Mouse (Mus musculus) 3134 (cell line): ENCODE results near the gene Cpt1c.

Experiments used
- DNase-seq: peaks from one replicate; pipeline ENCODE4 v3.0.0-alpha.2; 2011; ENCODE audit warnings: low spot score; ENCODE audit not compliant: insufficient read length; ENCODE audit errors: extremely low read depth

Gene Cpt1c

DNA sequence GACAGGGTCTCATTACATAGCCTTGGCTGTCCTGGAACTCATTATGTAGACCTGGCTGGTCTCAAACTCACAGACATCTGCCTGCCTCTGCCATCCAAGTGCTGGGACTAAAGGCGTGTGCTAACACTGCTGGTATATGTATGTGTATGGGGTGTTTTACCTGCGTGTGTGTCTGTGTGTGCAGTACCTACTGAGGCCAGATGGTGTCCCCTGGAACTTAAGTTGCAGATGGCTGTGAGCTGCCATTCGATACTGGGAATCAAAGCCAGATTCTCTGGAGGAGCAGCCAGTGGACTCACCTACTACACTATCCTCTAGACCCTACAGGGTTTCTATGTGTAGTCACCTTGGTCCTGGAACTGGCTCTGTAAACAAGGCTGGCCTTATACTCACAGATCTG is 49.2 kb downstream of the Cpt1c start:
- DNase-seq: no peak

DNA sequence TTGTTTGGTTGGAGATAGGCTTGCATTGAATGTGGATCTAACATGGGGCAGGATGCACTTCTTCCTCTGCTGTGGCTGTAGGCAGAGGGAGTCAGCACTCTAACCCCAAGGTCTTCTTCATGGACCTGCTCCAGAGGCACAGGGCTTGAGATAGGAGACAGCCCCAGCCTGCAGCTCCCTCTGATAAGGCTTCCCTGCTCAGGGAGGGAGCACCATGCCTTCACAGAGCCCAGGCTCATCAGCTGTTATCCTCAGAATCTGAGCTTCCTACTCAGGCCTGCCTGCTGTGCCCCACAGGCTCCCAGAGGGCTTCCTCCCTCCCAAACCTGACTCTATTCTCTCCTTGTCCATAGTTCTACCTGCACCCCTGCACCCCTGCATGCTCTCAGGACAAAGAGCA is 52.1 kb downstream of the Cpt1c start:
- DNase-seq: no peak

DNA sequence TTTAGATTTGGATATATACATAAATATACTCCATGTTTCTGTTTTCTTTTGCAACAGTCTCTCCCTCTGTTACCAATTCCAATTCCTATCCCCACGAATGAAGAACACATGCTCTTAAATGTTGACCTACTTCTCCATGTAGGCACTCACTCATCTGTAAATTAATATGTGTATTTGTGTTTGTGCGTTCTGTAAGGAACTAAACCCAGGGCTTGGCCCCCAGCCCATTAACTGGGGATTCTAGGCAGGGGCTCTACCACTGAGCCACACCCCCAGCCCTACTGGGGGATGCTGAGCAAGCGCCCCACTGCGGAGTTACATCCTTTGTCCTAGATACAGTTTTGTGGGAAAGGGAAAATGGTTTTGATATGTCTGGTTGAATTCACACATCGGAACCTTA is 55.5 kb downstream of the Cpt1c start:
- no peak for DNase-seq

DNA sequence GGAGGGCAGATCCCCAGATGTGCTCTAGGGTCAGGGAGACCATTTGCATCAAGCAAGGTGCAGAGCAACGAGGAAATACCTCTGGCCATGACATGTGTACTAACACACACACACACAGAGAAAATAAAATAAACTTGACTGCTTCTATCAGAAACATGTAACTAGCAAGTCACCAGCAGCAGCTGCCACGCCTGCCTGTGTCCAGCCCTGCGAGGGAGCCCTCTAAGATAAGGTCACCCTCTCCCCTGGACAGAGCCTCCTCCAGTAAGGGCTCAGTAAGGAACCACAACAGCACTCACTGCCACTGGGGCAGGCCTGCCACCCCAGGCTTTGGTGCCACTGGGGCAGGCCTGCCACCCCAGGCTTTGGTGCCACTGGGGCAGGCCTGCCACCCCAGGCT is 56.4 kb downstream of the Cpt1c start:
- DNase-seq: no peak

DNA sequence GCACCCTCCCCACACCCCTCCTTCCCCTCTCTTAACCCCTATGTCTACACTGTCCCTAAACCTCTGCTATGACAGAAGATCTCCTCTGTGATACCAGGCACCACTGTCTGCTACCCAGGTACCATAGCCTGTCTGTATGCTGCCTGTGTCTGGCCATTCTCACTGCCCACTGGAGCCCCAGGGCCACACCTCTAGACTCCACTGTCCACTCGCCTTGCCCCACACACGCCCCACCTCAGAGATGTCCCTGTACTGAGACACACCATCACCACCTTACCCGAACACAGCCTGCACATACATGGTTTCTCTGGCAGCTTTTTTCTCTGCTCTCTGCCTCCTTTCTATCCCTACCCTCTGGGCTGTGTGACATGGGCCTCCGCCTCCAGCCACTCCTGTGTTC is 57.8 kb downstream of the Cpt1c start:
- DNase-seq: no peak

DNA sequence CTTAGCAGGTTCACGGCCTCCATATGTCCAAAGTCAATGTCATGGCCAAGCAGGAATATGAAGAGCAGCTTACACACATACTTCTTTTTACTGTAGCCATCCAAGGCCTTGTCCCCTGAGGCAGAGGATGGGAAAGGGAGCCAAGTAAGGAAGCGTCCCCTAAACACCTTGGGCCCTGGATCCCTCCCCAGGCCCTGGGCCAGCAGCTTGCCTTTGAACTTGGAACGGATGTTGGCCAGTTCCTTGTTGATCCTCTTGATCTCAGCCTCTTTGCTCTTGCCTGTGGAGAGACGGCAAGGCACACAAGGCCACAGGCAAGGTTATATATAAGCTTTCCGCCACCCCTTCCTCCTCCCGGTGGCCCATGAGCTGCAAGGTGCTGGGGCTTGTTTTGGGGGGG is 58.5 kb downstream of the Cpt1c start:
- DNase-seq: no peak

DNA sequence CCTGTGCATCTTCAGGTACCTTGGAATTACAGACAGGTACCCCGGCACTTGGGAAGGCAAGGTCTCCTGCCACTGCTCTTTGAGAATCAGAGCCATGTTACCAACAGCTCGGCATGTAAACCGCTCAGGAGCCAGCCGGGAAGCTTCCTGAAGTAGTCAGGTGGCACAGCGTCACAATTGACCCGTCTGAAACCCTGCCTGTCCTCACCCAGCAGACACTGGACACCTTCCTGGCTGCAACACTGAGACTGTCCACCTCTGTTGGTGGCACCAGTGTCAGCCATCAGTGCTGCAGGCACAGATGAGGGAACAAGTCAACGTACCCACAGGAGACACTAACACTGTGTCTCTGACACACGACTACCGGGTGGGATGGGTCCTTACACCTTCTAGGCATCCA is 59.3 kb downstream of the Cpt1c start:
- no peak for DNase-seq

DNA sequence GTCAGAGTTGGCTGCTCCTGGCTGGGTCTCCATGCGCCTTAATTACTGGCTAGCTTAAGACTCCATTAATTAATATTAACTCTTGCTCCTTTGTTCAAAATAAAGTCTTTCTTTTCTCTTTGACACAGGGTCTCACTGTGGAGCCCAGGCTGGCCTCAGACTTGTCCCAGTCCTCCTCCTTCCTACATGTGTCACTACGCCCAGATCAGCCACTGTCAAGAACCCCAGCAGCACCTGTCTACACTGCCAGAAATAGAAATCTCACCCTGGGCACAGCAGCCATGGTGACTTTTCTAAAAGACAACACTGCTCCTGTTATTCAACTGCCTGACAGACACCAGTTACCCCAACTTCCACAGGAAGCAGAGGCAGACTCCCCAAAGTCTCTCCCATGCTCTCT is 60.3 kb downstream of the Cpt1c start:
- no peak for DNase-seq
